Mouse (Mus musculus): ENCODE measurements around the gene Maml2. TPM values are rescaled to one million over a fixed set of nuclear protein-coding genes. Genes with fewer than 3 reads are reported as not detected.

Maml2 gene
- polyA plus RNA-seq, 1 experiment from 2014 or later: 6.5 TPM

GRCm38 (mm10) chr9:13694293-13694692 is 396.5 kb downstream of the Maml2 start:
- Histone ChIP-seq H3K9ac (ENCODE audit: low read length) (no peak overlapping the region), H3K27ac (ENCODE audit: low read depth) (no peak overlapping the region), H3K36me3 (ENCODE audit: control insufficient read depth, insufficient read depth, low read length) (no peaks in the 10 kb centered on the region), H3K9me3 (ENCODE audit: control insufficient read depth, low read length) (no peaks in the 10 kb centered on the region), H3K4me3 (ENCODE audit: low read depth, low read length) (no peak overlapping the region), H3K4me2 (ENCODE audit: low read length) (no peak overlapping the region), H3K4me1 (replicated peaks; ENCODE audit: control insufficient read depth, insufficient read depth, low read length) (no peaks in the 10 kb centered on the region; the same call in 1 of the 2 replicates), H3K27me3 (replicated peaks; ENCODE audit: control insufficient read depth, insufficient read depth, low read length) (no peaks in the 10 kb centered on the region)
- 59% methylated on average over 5 of the region's 5 CpGs for WGBS
- no peak for ATAC-seq (replicated peaks; ENCODE audit: low FRiP score, low TSS enrichment, low read depth)
- no peak for DNase-seq (ENCODE audit: low spot score)

GRCm38 (mm10) chr9:13697041-13697811 is 399.5 kb downstream of the Maml2 start:
- Histone ChIP-seq H3K9me3 (ENCODE audit: control insufficient read depth, low read length) (no peaks in the 10 kb centered on the region), H3K4me1 (replicated peaks; ENCODE audit: control insufficient read depth, insufficient read depth, low read length) (no peaks in the 10 kb centered on the region; the same call in 1 of the 2 replicates), H3K9ac (ENCODE audit: low read length) (no peak overlapping the region), H3K4me2 (ENCODE audit: low read length) (no peak overlapping the region), H3K4me3 (ENCODE audit: low read depth, low read length) (no peak overlapping the region), H3K27ac (ENCODE audit: low read depth) (no peak overlapping the region), H3K36me3 (ENCODE audit: control insufficient read depth, insufficient read depth, low read length) (no peaks in the 10 kb centered on the region), H3K27me3 (replicated peaks; ENCODE audit: control insufficient read depth, insufficient read depth, low read length) (no peaks in the 10 kb centered on the region)
- no peak for ATAC-seq (replicated peaks; ENCODE audit: low FRiP score, low TSS enrichment, low read depth)
- no peak for DNase-seq (ENCODE audit: low spot score)
- WGBS: 71% methylated on average over 4 of the region's 4 CpGs

GRCm38 (mm10) chr9:13697869-13698268 is 400.1 kb downstream of the Maml2 start:
- H3K27ac ChIP-seq (ENCODE audit: low read depth): no peak overlapping the region
- H3K9me3 ChIP-seq (ENCODE audit: control insufficient read depth, low read length): no peaks in the 10 kb centered on the region
- ATAC-seq (replicated peaks; ENCODE audit: low FRiP score, low TSS enrichment, low read depth) (no peak), DNase-seq (ENCODE audit: low spot score) (no peak)
- no peak overlapping the region for H3K4me2 ChIP-seq (ENCODE audit: low read length)
- H3K4me3 ChIP-seq (ENCODE audit: low read depth, low read length): no peak overlapping the region
- 85% methylated on average over 4 of the region's 4 CpGs for WGBS
- H3K27me3 ChIP-seq (replicated peaks; ENCODE audit: control insufficient read depth, insufficient read depth, low read length): no peaks in the 10 kb centered on the region
- H3K36me3 ChIP-seq (ENCODE audit: control insufficient read depth, insufficient read depth, low read length): no peaks in the 10 kb centered on the region
- H3K4me1 ChIP-seq (replicated peaks; ENCODE audit: control insufficient read depth, insufficient read depth, low read length): no peaks in the 10 kb centered on the region; the same call in 1 of the 2 replicates
- H3K9ac ChIP-seq (ENCODE audit: low read length): no peak overlapping the region

GRCm38 (mm10) chr9:13699061-13699780 is 401.5 kb downstream of the Maml2 start:
- no peaks in the 10 kb centered on the region; the same call in 1 of the 2 replicates for H3K4me1 ChIP-seq (replicated peaks; ENCODE audit: control insufficient read depth, insufficient read depth, low read length)
- no peak overlapping the region for H3K27ac ChIP-seq (ENCODE audit: low read depth)
- no peaks in the 10 kb centered on the region for H3K27me3 ChIP-seq (replicated peaks; ENCODE audit: control insufficient read depth, insufficient read depth, low read length)
- DNase-seq (ENCODE audit: low spot score) (no peak), ATAC-seq (replicated peaks; ENCODE audit: low FRiP score, low TSS enrichment, low read depth) (no peak)
- no peaks in the 10 kb centered on the region for H3K9me3 ChIP-seq (ENCODE audit: control insufficient read depth, low read length)
- H3K9ac ChIP-seq (ENCODE audit: low read length): no peak overlapping the region
- H3K36me3 ChIP-seq (ENCODE audit: control insufficient read depth, insufficient read depth, low read length): no peaks in the 10 kb centered on the region
- 56% methylated on average over 14 of the region's 14 CpGs for WGBS
- no peak overlapping the region for H3K4me2 ChIP-seq (ENCODE audit: low read length)
- no peak overlapping the region for H3K4me3 ChIP-seq (ENCODE audit: low read depth, low read length)

- DNase-seq (ENCODE audit: low spot score) (no peak), ATAC-seq (replicated peaks; ENCODE audit: low FRiP score, low TSS enrichment, low read depth) (no peak)
- Histone ChIP-seq H3K9ac (ENCODE audit: low read length) (no peak overlapping the region), H3K9me3 (ENCODE audit: control insufficient read depth, low read length) (no peaks in the 10 kb centered on the region), H3K36me3 (ENCODE audit: control insufficient read depth, insufficient read depth, low read length) (no peaks in the 10 kb centered on the region), H3K27me3 (replicated peaks; ENCODE audit: control insufficient read depth, insufficient read depth, low read length) (no peaks in the 10 kb centered on the region), H3K27ac (ENCODE audit: low read depth) (no peak overlapping the region), H3K4me3 (ENCODE audit: low read depth, low read length) (no peak overlapping the region), H3K4me1 (replicated peaks; ENCODE audit: control insufficient read depth, insufficient read depth, low read length) (no peaks in the 10 kb centered on the region), H3K4me2 (ENCODE audit: low read length) (no peak overlapping the region)
- 68% methylated on average over 5 of the region's 5 CpGs for WGBS
Measured at GRCm38 (mm10) chr9:13699781-13700116, 402.0 kb downstream of the Maml2 start.

- H3K27ac ChIP-seq (ENCODE audit: low read depth): no peak overlapping the region
- H3K4me2 ChIP-seq (ENCODE audit: low read length): no peak overlapping the region
- H3K9me3 ChIP-seq (ENCODE audit: control insufficient read depth, low read length): no peaks in the 10 kb centered on the region
- no peak overlapping the region for H3K4me3 ChIP-seq (ENCODE audit: low read depth, low read length)
- no peak for ATAC-seq (replicated peaks; ENCODE audit: low FRiP score, low TSS enrichment, low read depth)
- H3K36me3 ChIP-seq (ENCODE audit: control insufficient read depth, insufficient read depth, low read length): 0 out of 2 replicates have a peak, but pooled peaks cover 5% of the 10 kb centered on the region
- H3K27me3 ChIP-seq (replicated peaks; ENCODE audit: control insufficient read depth, insufficient read depth, low read length): no peaks in the 10 kb centered on the region
- no peaks in the 10 kb centered on the region for H3K4me1 ChIP-seq (replicated peaks; ENCODE audit: control insufficient read depth, insufficient read depth, low read length)
- no peak for DNase-seq (ENCODE audit: low spot score)
- WGBS: 82% methylated on average over 12 of the region's 12 CpGs
- H3K9ac ChIP-seq (ENCODE audit: low read length): no peak overlapping the region
Measured at GRCm38 (mm10) chr9:13701773-13702172, 404.0 kb downstream of the Maml2 start.

- Histone ChIP-seq H3K36me3 (ENCODE audit: control insufficient read depth, insufficient read depth, low read length) (0 out of 2 replicates have a peak, but pooled peaks cover 5% of the 10 kb centered on the region), H3K4me1 (replicated peaks; ENCODE audit: control insufficient read depth, insufficient read depth, low read length) (no peaks in the 10 kb centered on the region), H3K27me3 (replicated peaks; ENCODE audit: control insufficient read depth, insufficient read depth, low read length) (no peaks in the 10 kb centered on the region), H3K4me2 (ENCODE audit: low read length) (no peak overlapping the region), H3K9ac (ENCODE audit: low read length) (no peak overlapping the region), H3K27ac (ENCODE audit: low read depth) (no peak overlapping the region), H3K9me3 (ENCODE audit: control insufficient read depth, low read length) (no peaks in the 10 kb centered on the region), H3K4me3 (ENCODE audit: low read depth, low read length) (no peak overlapping the region)
- no peak for DNase-seq (ENCODE audit: low spot score)
- no peak for ATAC-seq (replicated peaks; ENCODE audit: low FRiP score, low TSS enrichment, low read depth)
- 85% methylated on average over 2 of the region's 2 CpGs for WGBS
Measured at GRCm38 (mm10) chr9:13703100-13703499, 405.3 kb downstream of the Maml2 start.

GRCm38 (mm10) chr9:13704917-13705316 is 407.2 kb downstream of the Maml2 start:
- DNase-seq (ENCODE audit: low spot score) (no peak), ATAC-seq (replicated peaks; ENCODE audit: low FRiP score, low TSS enrichment, low read depth) (no peak)
- H3K27ac ChIP-seq (ENCODE audit: low read depth): no peak overlapping the region
- no peak overlapping the region for H3K4me3 ChIP-seq (ENCODE audit: low read depth, low read length)
- H3K9ac ChIP-seq (ENCODE audit: low read length): no peak overlapping the region
- no peak overlapping the region for H3K4me2 ChIP-seq (ENCODE audit: low read length)
- no peaks in the 10 kb centered on the region for H3K4me1 ChIP-seq (replicated peaks; ENCODE audit: control insufficient read depth, insufficient read depth, low read length)
- no peaks in the 10 kb centered on the region for H3K9me3 ChIP-seq (ENCODE audit: control insufficient read depth, low read length)
- 0 out of 2 replicates have a peak, but pooled peaks cover 5% of the 10 kb centered on the region for H3K36me3 ChIP-seq (ENCODE audit: control insufficient read depth, insufficient read depth, low read length)
- WGBS: 73% methylated on average over 4 of the region's 4 CpGs
- no peaks in the 10 kb centered on the region for H3K27me3 ChIP-seq (replicated peaks; ENCODE audit: control insufficient read depth, insufficient read depth, low read length)

Data from intestine, embryonic 14.5 days (tissue).